Mouse (Mus musculus): ENCODE results near the gene Lclat1.

Gene Lclat1

DNA sequence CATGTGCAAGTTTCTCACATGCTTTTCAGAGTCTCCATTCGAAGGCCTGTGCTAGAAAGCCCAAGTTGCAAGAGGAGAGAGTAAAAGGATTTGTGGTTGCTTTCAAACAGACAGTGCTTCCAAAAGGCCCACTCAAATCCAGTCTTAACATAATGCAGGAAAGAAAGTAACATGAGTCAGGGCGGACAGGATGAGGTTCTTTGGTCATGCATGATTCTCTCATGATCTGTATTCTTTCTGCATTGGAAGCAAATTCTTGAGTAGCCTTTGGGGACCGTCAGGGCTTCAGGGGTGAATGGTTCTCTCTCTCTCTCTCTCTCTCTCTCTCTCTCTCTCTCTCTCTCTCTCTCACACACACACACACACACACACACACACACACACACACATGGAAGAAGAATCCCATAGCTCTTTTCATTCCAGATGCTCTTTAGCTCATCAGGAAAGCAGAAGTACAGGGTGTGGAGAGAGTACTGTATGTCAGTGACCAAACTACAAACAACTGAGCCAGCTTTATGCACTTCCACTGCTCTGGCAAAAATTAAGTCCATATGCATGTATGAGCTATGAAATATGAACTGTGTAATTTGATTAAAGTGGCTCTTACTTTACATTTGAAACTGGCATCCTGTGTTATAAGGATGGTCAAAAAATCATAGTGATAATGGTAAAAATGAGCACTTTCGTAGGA is 25.1 kb upstream of the Lclat1 start:
- in situ Hi-C loops (cut with MboI, MseI) = no loop called here

DNA sequence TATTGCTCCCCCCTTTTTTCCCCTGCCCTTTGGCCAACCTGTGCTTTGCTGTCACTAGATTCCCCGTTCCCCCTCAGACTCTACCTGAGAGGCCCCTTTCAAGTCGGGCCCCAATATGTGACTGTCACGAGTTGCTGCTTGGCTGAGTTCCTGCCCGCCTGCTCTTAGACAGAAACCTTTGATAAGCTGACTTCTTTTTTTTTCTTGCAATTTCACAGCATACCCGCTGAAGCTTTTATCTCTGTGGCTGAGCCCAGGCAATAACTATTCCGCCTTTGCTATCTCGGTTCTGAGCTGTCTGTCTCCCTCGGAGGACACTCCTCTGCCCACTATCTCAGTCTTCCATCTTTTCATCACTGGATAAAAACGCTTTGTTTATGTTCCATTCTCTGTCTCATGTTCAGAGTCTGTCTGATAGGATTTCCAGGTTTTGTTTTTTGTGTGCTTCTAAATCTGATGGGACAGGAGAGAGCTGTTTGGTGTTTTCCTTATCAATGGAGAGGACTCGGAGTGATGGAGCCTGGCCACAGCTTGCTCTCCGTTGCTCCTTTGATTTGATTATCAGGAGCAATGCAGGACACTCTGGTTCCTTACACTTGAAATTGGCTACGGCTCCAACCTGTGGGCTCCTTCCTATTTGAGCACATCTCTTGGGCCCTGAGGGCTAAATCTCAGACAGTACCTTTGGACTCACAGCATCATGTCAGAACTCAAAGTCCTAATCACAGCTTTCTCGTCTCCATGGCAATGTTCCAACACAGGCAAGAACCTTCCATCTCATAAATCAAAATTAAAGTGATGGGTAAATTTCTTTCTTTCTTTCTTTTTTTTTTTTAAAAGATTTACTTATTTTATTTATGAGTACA is 20.5 kb upstream of the Lclat1 start:
- in situ Hi-C loops (cut with MboI, MseI) = no loop called here

DNA sequence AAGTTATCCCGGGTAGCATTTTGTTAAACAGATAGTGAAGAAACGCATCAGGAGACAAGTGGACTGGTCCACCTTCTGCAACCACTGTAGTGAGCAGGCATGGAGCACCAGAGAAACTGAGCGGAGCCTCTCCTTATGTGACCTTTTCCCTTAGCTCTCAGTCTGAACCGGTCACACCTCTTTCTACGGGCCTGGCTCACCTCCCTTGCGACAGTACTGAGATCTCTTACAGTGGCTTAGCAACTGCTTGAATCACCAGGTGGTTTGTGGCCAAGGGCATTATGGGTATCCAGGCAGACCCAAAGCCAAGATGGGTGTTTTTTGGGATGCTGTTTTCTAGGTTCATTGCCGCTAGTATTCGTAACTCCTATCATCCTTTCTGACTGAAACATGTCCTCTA is 16.4 kb upstream of the Lclat1 start:
- in situ Hi-C loops (cut with MboI, MseI) = no loop called here

DNA sequence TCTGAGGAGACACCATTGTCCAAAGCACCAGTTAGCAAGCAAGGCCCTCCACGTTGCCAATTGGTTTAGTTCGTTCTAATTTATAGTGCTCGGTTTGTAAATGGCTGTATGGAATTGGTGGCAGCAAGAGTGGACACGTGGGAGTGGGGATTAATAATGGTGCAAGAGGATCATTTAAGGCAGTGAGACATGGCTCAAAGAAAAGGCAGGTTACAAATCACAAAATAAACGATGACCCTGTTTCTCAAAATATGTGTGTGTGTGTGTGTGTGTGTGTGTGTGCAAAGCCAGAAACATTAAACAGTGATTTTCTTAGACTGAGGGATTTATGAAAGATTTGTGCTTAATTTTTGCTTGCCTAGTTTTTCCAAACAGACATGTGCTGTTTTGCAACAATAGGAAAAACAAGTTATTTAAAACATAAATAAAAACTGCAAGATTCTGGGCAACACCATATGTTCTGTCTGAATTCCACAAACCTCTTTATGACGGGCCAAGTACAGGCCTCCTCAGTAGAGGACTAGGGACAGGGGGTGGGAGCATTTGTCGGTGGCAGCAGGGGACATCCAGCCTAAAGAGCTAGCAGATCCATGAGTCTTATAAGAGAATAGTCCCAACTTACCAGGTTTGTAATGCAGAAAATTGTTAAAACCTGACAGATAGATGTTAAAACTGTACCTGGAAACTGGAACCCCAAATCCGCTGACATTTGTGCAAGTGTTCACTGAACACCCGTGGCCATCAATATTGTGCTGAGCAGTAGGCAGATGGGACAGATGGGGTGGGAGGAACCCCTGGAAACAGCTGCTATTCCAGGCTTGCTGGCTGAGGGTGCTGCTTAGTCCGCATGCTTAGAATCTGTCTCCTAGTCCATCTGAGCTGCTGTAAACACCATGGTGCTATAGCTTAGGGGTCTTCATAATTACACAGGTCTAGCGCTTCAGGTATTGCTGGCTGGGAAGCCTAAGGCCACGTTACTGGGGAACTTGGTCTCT is 15.4 kb upstream of the Lclat1 start:
- in situ Hi-C loops (cut with MboI, MseI) = no loop called here

DNA sequence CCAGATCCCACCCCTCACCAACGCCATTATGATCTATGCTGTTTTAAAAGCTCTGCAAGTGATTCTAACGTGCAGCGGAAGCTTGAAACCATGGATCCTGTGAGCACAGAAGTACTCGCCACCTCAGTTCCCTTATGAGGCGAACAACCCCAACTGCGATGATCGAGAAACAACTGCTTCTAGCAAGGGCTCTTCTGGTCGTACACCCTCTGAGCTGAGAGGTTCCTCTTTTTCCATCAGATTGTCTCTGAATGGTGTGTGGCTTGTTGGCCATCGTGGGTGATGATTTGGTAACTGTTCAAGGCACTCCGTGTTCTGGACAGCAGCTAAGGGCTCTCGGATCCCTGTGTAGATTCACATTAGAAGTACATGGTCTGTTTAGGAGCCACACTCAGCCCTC is 12.7 kb upstream of the Lclat1 start:
- in situ Hi-C loops (cut with MboI, MseI) = no loop called here

DNA sequence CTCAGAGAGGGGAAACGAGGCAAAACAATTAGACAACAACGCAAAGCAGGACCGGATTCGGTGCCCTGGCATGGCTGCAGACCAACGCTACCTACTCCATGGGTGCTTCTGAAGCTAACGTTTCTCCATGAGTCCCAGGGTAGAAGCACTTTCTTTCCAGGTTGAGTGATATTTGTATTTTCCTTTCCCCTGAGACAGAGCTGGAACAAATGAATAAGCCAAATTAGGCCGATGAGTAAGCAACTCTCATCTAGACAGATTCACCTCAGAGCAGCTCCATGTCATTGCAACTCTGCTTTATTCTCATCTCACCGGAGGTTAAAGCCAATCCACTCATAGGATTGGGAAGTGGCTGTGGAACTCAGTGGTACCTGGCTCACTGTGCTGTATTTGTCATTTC is 12.2 kb upstream of the Lclat1 start:
- in situ Hi-C loops (cut with MboI, MseI) = no loop called here

DNA sequence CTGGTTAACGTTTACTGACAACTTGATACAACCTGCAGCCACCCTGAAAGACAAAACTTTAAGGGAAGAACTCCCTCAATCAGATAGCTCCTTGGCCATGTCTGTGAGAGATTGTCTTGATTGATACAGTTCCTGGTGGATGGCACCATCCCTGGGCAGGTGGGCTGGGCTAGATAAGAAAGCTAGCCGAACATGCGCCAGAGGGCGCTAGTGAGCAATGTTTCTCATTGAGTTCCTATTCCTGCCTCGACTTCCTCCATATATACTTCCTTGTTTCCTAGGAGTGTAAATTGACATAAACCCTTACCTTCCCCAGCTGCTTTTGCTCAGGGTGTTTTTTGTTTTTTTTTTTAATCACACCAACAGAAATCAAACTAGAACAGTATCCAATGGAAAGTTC is 11.3 kb upstream of the Lclat1 start:
- in situ Hi-C loops (cut with MboI, MseI) = no loop called here

DNA sequence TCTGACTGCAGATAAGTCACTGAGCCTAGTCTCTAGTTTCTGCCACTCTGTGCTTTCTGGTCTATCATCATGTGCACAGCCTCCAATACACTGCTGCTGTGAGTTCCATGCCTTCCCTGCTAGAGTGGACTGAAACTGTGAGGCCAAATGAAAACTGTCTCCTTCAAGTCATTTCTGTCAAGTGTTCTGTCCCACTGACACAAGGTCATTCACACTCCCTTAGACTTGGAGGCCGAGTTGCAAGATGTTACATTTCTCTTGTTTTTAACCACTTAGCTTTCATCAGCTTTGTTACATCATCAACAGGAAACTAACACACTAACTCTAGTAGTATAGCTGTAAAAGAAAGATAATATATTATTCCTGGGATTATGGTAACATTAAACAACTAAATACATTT is 9.1 kb upstream of the Lclat1 start:
- in situ Hi-C loops (cut with MboI, MseI) = no loop called here

DNA sequence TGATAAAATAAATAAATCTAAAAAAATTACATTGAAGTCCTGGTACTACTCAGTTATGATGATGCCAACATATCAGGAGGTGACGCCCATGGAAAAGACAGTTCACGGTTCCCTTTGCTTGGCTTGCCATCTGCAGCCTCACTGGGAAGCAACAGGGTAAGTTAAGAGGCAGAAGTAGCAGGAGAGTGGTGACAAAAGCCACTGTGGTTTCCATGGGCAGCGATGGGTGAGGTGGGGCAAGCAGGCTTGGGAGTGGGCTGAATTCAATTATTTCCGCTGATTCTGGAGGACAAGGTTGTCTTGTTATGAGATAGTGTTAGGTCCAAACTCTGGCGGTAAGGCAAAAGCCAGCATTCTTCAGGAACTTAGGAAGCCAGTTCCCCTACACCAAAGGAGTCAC is 7.4 kb upstream of the Lclat1 start:
- in situ Hi-C loops (cut with MboI, MseI) = loop anchor here in 1 of 2 experiments (10.0 kb wide), 1 partner anchor 186 kb away; the partner anchor contains the start of gene Lbh

DNA sequence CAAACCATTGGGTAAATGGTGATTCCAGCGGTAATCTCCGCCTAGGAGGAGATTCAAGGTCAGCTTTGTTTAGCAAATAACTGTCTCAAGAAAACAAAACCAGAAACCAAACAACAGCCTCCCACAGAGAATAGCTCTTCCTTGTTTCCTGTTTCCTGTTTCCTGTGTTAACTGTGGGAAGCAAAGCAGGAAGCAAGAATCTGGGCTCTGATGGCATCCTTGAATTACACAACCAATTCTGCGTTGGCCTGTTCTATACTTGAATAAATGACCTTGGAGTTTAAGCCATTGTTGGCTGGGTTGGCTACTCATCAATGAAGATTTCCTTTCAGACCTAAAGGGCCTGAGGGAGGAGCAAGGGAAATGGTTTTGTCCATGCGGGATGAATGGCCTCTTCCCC is 5.2 kb upstream of the Lclat1 start:
- in situ Hi-C loops (cut with MboI, MseI) = loop anchor here in 1 of 2 experiments (10.0 kb wide), 1 partner anchor 188 kb away; the partner anchor contains the start of gene Lbh

DNA sequence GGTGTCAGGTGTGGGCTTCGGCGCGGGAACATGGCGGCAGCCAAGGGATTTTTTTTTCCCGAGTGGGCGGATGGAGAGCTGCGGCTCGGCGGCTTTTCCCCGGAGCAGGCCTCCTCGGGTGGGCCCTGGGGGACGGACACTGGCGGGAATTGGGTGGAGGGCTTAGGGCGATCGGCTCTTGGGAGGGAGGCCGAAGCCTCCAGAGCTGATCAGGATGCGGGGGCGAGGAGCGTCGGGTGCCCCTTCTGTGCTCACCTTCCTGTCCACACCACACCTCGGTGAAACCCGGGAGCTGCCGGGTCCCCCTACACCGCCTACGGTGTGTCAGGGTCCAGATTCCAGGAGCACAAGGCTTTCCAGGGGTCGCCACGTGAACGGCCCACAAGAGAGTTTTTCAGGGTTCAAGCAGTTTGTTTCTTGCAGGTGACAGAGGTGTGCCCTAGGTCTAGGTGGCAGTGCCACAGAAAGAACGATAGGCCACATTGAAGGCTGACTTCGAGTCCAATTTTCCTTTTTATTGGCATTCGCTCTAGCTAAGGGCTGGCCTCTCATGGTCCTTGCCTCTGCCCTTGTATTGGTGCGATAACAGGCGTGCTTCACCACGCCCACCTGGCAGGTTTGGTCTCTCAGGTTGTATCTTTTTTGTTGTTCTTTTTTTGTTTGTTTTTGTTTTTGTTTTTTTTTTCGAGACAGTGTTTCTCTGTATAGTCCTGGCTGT is 544 bp downstream of the Lclat1 start:
- in situ Hi-C loops (cut with MboI, MseI) = loop anchor here (5.0 to 10.0 kb wide), 2 partner anchors 191 to 194 kb away; partner anchors contain the start of gene Lbh (in 2 of the 2)

DNA sequence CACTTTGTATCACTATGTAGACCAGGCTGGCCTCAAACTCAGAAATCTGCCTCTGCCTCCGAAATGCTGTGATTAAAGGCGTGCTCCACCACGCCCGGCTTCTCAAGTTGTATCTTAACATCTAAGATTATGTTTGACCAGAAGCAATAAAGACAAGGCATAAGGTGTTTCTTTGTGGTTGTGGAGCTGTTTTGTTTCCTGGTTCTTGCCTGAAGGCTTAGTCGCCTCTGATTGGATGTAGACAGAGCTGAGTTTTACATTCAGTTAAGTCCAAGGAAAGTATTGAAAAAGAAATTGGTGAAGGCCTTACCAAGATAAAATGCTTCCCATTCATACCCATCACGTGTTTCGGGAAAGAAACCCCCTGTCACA is 1.1 kb downstream of the Lclat1 start:
- in situ Hi-C loops (cut with MboI, MseI) = loop anchor here (5.0 to 10.0 kb wide), 2 partner anchors 192 to 194 kb away; partner anchors contain the start of gene Lbh (in 2 of the 2)

DNA sequence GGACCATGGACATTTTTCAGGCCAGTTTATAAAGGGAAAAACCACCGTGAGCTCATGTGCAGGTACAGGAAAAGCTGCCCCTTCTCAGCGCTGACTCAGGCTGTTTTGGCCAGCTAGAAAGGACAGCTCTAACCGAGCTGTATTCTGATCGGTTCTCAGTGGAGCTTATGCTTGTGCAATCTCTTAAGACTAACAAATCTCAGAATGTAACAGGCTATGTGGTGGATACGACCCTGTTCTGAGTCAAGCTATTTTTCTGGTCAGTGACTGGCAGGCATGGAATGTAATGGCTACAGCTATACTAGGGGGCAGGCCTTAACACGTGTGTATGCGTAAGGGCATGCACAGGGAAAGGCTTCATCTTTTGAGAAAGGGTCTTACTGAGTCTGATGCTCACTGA is 4.3 kb downstream of the Lclat1 start:
- in situ Hi-C loops (cut with MboI, MseI) = loop anchor here in 1 of 2 experiments (5.0 kb wide), 1 partner anchor 50 kb away; no protein-coding TSS in a partner anchor

DNA sequence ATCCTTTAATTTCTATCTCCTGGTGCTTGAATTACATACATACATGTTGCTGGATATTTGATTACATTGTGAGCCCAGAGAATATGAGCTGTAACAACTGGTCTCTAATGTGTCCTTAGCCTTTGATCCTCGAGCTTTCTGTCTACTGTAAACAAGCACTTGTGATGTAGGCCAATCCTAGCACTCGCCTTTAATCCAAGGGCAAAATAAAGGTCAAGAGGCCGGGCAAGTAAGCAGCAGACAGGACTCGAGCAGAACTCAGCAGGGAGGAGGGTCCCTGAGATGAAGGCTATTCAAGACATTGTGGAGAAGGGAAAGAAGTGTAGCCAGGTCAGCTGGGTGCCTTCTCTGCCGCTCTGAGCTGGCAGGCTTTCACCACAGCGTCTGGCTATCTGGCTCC is 4.8 kb downstream of the Lclat1 start:
- in situ Hi-C loops (cut with MboI, MseI) = loop anchor here in 1 of 2 experiments (5.0 kb wide), 1 partner anchor 50 kb away; no protein-coding TSS in a partner anchor

DNA sequence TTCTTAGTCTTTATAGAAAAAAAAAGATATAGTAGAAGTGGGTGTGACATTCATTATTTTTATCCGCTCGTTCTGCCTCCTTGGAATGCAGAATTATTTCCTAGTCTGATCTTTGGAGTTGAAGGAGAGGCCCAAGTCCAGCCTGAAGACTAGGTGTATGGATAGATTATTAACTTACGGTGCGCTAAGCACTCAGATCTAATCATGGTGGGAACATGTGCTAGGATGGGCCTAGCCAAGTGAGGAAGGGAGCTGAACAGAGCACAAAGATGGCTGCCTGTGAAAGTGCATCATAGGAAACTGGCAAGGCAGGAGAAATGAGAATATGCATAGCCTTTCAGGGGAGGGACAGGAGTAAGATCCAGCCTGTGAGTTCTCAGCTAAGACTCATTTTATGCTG is 5.4 kb downstream of the Lclat1 start:
- in situ Hi-C loops (cut with MboI, MseI) = loop anchor here in 1 of 2 experiments (5.0 kb wide), 1 partner anchor 49 kb away; no protein-coding TSS in a partner anchor

DNA sequence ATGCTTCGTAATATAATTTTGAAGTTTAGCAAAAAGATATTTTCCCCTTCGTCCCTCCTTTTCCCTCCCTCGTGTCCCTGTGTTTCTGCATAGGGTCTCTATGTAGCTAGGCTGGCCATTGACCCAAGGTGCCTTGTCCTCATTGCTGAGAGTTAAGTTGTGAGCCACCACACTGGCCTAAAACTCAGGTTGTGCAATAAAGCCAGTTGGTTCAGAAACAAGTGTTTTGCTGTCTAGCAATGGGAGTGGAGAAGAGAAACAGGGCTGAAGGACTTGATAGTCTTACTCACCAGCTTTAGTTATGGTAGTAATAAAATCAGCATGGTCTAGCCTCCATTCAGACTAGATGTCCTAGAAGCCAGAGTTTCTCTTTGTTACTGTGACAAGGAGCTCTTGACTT is 10.3 kb downstream of the Lclat1 start:
- in situ Hi-C loops (cut with MboI, MseI) = no loop called here

DNA sequence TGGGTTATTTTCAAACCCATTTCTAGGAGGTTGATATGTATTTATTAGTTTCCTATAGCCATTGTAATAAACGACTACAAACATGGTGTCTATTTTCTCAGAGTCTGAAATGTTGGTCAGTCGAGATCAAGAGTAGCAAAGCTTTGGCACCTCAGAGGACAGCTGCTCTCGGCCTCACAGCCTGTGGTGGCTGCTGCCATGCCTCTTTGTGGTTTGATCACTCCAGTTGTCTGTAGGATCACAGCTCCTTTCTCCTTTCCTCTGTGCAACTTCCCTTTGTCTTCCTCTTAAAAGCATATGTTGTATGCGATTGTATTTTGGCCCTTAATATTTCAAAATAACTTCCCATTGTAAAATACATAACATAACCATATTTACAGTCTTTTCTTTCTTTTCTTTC is 10.9 kb downstream of the Lclat1 start:
- in situ Hi-C loops (cut with MboI, MseI) = no loop called here

DNA sequence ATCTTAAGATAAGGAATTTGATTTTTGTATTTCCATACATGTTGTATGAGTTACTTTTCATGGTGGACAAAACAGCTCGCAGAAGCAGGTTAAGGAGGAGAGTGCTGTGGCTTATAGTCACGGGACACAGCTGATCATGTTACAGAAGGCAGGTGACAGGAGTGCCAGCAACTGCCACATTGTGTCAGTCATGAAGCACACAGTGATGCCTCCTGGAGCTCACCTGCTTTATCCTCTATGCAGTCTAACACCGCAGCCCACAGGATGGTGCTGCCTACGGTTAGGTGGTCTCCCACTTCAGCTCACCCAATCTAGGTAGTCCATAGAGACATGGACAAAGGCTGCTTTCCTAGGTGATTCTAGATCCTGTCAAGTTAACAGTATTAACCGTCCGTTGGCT is 11.4 kb downstream of the Lclat1 start:
- in situ Hi-C loops (cut with MboI, MseI) = no loop called here

DNA sequence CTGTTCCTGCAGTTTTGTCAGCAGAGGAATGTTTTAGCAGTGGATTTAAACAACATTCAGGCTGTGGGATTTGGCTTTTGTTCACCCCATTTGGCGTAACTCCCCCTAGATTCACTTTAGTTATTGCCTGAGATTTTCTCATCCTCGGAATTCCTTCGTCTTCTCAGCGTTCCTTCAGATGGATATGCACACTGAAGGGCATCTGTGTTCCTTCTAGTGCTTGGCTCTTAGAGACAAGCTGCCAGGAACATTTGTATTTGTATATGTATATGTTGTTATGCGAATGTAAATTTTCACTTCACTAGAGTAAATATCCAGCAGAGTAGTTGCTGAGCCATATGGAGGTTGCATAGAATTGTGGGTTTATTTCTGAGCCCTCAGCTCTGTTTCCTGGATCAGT is 12.8 kb downstream of the Lclat1 start:
- in situ Hi-C loops (cut with MboI, MseI) = no loop called here

DNA sequence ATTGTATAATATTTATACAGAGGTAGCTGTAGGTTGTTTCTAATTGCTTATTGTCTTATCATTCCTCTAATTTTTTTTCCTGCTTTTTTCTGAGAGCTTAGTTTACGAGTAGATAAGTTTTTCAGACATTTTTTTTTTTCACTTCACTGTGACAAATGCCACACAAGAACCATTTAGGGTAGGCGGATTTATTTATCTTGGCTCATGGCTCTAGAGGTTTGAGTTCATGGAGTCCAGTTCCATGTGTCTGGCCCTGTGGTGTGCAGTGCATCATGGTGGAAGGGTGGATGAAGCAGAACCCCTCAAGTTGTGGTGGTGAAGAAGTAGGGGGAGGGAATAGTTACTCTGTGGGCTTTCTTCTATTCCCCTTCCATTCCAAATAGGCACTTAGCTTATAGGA is 13.9 kb downstream of the Lclat1 start:
- in situ Hi-C loops (cut with MboI, MseI) = no loop called here

DNA sequence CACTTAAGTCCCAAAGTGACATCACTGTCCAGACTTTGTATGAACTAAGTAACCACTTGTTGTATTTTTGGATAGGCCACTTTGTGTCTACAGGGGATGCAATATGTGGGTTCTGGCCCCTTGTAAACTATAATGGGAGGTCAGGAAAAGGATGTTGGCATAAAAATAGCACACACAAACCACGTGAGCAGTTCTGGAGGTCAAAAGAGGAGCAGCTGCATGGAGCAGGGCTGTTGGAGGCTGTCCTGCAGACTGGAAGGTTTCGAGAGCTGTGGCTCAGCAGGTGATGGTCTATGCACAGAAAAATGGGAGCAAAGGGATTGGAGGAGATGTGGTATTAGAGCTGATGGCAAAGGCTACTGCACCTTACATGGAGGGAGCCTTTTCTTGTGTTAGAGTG is 18.6 kb downstream of the Lclat1 start:
- in situ Hi-C loops (cut with MboI, MseI) = no loop called here
